Mouse (Mus musculus) liver, postnatal 0 days (tissue): ENCODE measurements around the gene Btbd7. TPM values are rescaled to one million over a fixed set of nuclear protein-coding genes. Genes with fewer than 3 reads are reported as not detected.

Experiments
- ATAC-seq: fragments of 200-750 bp; cut with Nextera tagmentation; 2 replicates; pipeline ENCODE4 v1.8.0; 2017; ENCODE audit warnings: mild to moderate bottlenecking, moderate library complexity
- DNase-seq: peaks from one replicate; pipeline ENCODE4 v3.0.0-alpha.2; 2016
- H3K27ac ChIP-seq: fragments of 300-500 bp; sonication (generic); 2 replicates; pipeline ENCODE4 v1.5.1; 2014; ENCODE audit warnings: antibody characterized with exemption, moderate library complexity, mild to moderate bottlenecking, low read depth
- H3K27me3 ChIP-seq: fragments of 300-500 bp; sonication (generic); 2 replicates; pipeline ENCODE4 v1.6.1; 2014; ENCODE audit warnings: low read length, control low read depth, mixed read lengths; ENCODE audit not compliant: insufficient read depth
- H3K36me3 ChIP-seq: fragments of 300-500 bp; sonication (generic); replicated peaks from 2 replicates; pipeline ENCODE4 v1.6.1; 2014; ENCODE audit warnings: mild to moderate bottlenecking, control low read depth, low read length, moderate library complexity, mixed read lengths; ENCODE audit not compliant: insufficient read depth
- H3K4me1 ChIP-seq: fragments of 300-500 bp; sonication (generic); 2 replicates; pipeline ENCODE4 v1.6.1; 2014; ENCODE audit warnings: antibody characterized with exemption, mild to moderate bottlenecking, control low read depth; ENCODE audit not compliant: insufficient read depth
- H3K4me2 ChIP-seq: fragments of 300-500 bp; sonication (generic); 2 replicates; pipeline ENCODE4 v1.6.1; 2014; ENCODE audit warnings: low read depth, mild to moderate bottlenecking, low read length, moderate library complexity, mixed read lengths
- H3K4me3 ChIP-seq: fragments of 300-500 bp; sonication (generic); 2 replicates; pipeline ENCODE4 v1.5.1; 2014; ENCODE audit warnings: low read depth, low read length
- H3K9ac ChIP-seq: fragments of 300-500 bp; sonication (generic); replicated peaks from 2 replicates; pipeline ENCODE4 v1.6.1; 2014; ENCODE audit warnings: mild to moderate bottlenecking, moderate library complexity
- H3K9me3 ChIP-seq: fragments of 300-500 bp; sonication (generic); 2 replicates; pipeline ENCODE4 v1.6.1; 2016; ENCODE audit warnings: mild to moderate bottlenecking, control low read depth, low read length, mixed read lengths
- CTCF ChIP-seq: sonication (generic); IDR thresholded peaks from 2 replicates; pipeline ENCODE4 v1.5.1; 2016; ENCODE audit warnings: antibody characterized with exemption, low read depth
- EP300 ChIP-seq: IDR thresholded peaks from 2 replicates; pipeline ENCODE4 v1.6.1; 2016; ENCODE audit warnings: antibody characterized with exemption, low read depth, mild to moderate bottlenecking
- WGBS: fragments of 180-500 bp; shearing (Covaris S2); extraction: QIAGEN DNeasy Blood & Tissue Kit; methylation state at CpG from one replicate; pipeline ENCODE4 v1.1.7; 2014; ENCODE audit not compliant: insufficient replicate concordance; 5-methylcytosine and 5-hydroxymethylcytosine counted together
- polyA plus RNA-seq: library from polyadenylated mRNA; unstranded; fragments of >200 nt; fragmentation: Nextera tagmentation; extraction: Ambion mirVana; gene quantifications from 2 replicates; pipeline ENCODE4 v1.2.1, GENCODE M21; 2015

Gene Btbd7
- polyA plus RNA-seq, 1 experiment from 2014 or later, result 4.6 TPM

GRCm38 (mm10) chr12:102885735-102886134 lies 7.5 kb upstream of the Btbd7 start:
- no peak overlapping the region for H3K4me3 ChIP-seq
- DNase-seq, result no peak
- H3K27ac ChIP-seq, result no peak overlapping the region
- no peak overlapping the region for H3K9ac ChIP-seq
- H3K4me2 ChIP-seq, result no peak overlapping the region
- TF ChIP-seq CTCF (peak; percentile 68), EP300 (no peak)
- no peaks in the 10 kb centered on the region for H3K27me3 ChIP-seq
- H3K36me3 ChIP-seq, result no peaks in the 10 kb centered on the region
- WGBS, result 17% methylated on average over 5 of the region's 5 CpGs
- no peak for ATAC-seq
- no peaks in the 10 kb centered on the region for H3K9me3 ChIP-seq
- no peaks in the 10 kb centered on the region for H3K4me1 ChIP-seq

DNA sequence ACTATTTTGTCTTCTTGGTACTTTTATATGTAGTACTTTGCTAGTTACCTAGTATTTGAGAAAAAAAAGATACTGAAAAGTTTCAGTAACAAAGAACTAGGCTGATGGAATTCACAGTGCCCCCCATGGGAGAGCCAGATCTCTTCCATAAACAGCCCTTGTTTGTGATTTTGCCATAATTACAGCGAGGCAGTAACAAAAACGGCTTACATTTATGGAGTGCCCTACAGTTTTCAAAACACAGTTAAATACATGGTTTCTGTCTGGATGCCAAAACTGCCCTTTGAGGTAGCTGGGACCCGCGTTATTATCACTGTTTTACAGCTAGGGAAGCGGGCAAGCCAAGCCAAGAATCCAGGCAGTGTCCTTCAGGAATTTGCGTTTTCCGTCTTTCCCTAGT lies 630 bp upstream of the Btbd7 start:
- Histone ChIP-seq H3K4me2 (peak overlapping the region; percentile 96), H3K27me3 (no peaks in the 10 kb centered on the region), H3K4me1 (peaks cover 23% of the 10 kb centered on the region), H3K27ac (peak overlapping the region; percentile 99), H3K9me3 (no peaks in the 10 kb centered on the region), H3K9ac (peak overlapping the region; percentile 99), H3K36me3 (no peaks in the 10 kb centered on the region), H3K4me3 (peak overlapping the region; percentile 100)
- 40% methylated on average over 7 of the region's 7 CpGs for WGBS
- no peak for TF ChIP-seq CTCF
- TF ChIP-seq EP300, result no peak
- no peak for DNase-seq
- no peak for ATAC-seq

DNA sequence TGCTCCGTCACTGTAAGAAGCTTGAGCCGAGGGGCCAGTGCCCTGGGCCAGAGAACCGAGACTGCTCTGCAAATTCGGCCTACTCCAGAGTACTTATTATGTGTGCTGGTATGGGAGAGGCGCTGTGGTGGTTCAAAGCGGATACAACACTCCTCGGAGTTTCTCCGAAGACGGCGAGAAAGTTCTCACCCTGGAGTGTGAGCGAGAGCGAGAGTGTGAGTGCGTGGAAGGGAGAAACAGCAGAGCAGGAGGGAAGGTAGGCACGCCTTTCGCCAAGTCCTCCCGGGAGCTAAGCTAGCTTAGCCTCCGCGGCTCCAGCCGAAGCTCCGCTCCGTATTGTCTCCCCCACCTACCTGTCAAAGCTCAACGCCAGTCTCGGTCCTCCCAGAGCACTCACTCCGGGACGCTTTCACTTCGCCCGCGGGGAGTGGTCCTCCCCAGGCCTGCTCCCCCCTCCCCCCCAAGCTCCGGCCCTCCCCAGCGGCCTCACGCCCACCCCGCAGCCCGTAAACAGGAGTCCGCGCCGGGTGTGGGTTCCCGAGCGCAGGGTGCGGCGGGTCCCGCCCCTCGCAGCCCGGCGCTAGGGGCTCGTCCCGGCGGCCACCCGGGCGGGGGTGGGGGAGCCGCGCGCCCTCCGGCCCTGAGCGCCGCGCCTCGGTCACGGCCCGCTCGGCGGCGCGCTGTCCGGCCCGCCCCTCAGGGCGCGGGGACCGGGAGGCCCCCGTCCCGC lies 805 bp downstream of the Btbd7 start:
- peak; percentile 75 for ATAC-seq
- peak overlapping the region; percentile 100 for H3K4me3 ChIP-seq
- under 1% methylated on average over 49 of the region's 70 CpGs for WGBS

GRCm38 (mm10) chr12:102870527-102870926 lies 7.7 kb downstream of the Btbd7 start:
- H3K27me3 ChIP-seq, result no peaks in the 10 kb centered on the region
- H3K36me3 ChIP-seq, result no peaks in the 10 kb centered on the region
- no peaks in the 10 kb centered on the region for H3K9me3 ChIP-seq
- H3K4me2 ChIP-seq, result no peak overlapping the region
- WGBS, result 48% methylated on average over 1 of the region's 1 CpGs
- H3K9ac ChIP-seq, result no peak overlapping the region
- no peak overlapping the region for H3K4me3 ChIP-seq
- no peak for TF ChIP-seq EP300
- TF ChIP-seq CTCF, result no peak
- no peak overlapping the region for H3K27ac ChIP-seq
- H3K4me1 ChIP-seq, result peaks cover 3% of the 10 kb centered on the region; the same call in 1 of the 2 replicates
- ATAC-seq, result no peak
- no peak for DNase-seq

More for the DNA sequence above, 805 bp downstream of the Btbd7 start:
- H3K4me2 ChIP-seq, result peak overlapping the region; percentile 96
- TF ChIP-seq EP300, result no peak
- no peak for TF ChIP-seq CTCF
- H3K9me3 ChIP-seq, result no peaks in the 10 kb centered on the region
- peaks cover 23% of the 10 kb centered on the region for H3K4me1 ChIP-seq
- no peaks in the 10 kb centered on the region for H3K27me3 ChIP-seq
- H3K9ac ChIP-seq, result peak overlapping the region; percentile 99
- H3K27ac ChIP-seq, result peak overlapping the region; percentile 99
- peak; percentile 71 for DNase-seq
- no peaks in the 10 kb centered on the region for H3K36me3 ChIP-seq

GRCm38 (mm10) chr12:102869802-102870201 lies 8.5 kb downstream of the Btbd7 start:
- no peaks in the 10 kb centered on the region for H3K9me3 ChIP-seq
- DNase-seq (no peak), ATAC-seq (no peak)
- H3K4me2 ChIP-seq, result no peak overlapping the region
- no peaks in the 10 kb centered on the region for H3K27me3 ChIP-seq
- TF ChIP-seq EP300 (no peak), CTCF (no peak)
- no peak overlapping the region for H3K27ac ChIP-seq
- no peak overlapping the region for H3K4me3 ChIP-seq
- no peak overlapping the region for H3K9ac ChIP-seq
- no peaks in the 10 kb centered on the region for H3K4me1 ChIP-seq
- 46% methylated on average over 2 of the region's 2 CpGs for WGBS
- H3K36me3 ChIP-seq, result no peaks in the 10 kb centered on the region

GRCm38 (mm10) chr12:102860806-102861205 lies 17.5 kb downstream of the Btbd7 start:
- no peak for DNase-seq
- Histone ChIP-seq H3K9me3 (no peaks in the 10 kb centered on the region), H3K4me2 (no peak overlapping the region), H3K27ac (peak overlapping the region; percentile 18; the same call in 1 of the 2 replicates), H3K27me3 (no peaks in the 10 kb centered on the region), H3K9ac (no peak overlapping the region), H3K36me3 (no peaks in the 10 kb centered on the region), H3K4me1 (peaks cover 3% of the 10 kb centered on the region), H3K4me3 (no peak overlapping the region)
- TF ChIP-seq EP300 (no peak), CTCF (no peak)
- no peak for ATAC-seq

DNA sequence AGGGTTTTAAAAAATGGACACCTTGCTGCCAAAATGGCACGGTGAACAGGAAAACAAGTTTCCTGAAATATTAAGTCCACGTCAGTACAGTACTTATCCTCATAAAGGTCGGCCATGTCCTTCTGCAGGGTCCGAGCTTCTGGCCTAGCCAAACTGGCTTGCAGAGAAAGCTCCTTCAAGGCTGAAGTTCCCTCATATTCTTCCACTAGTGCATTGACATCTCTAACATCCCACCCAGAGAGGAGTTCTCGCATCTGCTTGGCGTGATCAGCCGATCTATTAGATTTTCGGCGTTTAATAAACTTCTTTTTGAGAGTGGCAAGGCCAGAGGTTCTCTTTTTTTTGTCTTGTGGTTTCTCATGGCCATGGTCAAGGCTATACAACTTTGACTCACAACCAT lies 40.0 kb downstream of the Btbd7 start:
- Histone ChIP-seq H3K9me3 (no peaks in the 10 kb centered on the region), H3K27ac (no peak overlapping the region), H3K9ac (no peak overlapping the region), H3K4me1 (no peaks in the 10 kb centered on the region), H3K4me2 (no peak overlapping the region), H3K36me3 (peaks cover 9% of the 10 kb centered on the region), H3K27me3 (no peaks in the 10 kb centered on the region), H3K4me3 (no peak overlapping the region)
- ATAC-seq, result no peak
- TF ChIP-seq EP300 (no peak), CTCF (no peak)
- 92% methylated on average over 9 of the region's 9 CpGs for whole genome bisulfite sequencing
- no peak for DNase-seq
